Mouse (Mus musculus) induced T-regulatory cell, adult 2 months (primary cell): Measurements from ENCODE around the gene Cox16.

Source experiments
- DNase-seq: peaks from one replicate; pipeline ENCODE4 v3.0.0-alpha.2; 2012; ENCODE audit warnings: low read depth

Gene Cox16

DNA sequence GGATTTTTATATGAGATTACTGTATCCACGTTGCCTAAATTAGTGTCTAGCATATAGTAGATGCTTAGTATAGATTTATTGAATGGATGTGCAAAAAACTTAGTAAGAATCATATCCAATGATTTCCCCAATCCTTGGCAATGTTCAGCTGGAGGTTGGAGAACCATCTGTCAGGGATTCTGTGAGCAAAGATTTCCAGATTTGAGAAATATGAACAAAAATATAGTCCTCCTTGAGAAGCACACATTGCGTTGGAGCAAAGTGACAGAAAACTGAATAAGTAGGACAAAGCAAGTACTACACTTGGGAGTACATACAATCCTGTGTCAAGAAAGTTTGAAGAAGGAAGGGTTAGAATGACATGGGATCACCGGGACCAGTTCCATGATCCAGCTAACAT is 160.8 kb downstream of the Cox16 start:
- no peak for DNase-seq

DNA sequence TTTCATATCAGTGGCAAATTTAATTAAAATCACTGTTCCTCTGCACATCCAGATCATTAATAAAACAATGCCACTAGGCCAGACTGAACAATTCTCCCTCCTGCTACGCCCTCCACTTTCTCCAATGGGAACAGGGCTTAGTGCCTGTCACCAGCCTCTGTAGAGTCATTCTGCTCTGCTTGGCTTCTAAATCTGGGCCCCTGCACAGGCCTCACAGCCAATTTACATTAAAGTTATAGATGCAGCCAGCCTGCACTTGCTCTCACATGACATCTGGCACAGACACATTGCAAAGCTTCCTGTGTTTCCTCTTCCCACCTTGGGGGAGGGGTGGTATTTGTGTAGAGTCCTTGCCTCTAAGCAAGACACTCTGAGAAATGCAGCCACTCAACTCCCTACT is 163.9 kb downstream of the Cox16 start:
- DNase-seq = no peak

DNA sequence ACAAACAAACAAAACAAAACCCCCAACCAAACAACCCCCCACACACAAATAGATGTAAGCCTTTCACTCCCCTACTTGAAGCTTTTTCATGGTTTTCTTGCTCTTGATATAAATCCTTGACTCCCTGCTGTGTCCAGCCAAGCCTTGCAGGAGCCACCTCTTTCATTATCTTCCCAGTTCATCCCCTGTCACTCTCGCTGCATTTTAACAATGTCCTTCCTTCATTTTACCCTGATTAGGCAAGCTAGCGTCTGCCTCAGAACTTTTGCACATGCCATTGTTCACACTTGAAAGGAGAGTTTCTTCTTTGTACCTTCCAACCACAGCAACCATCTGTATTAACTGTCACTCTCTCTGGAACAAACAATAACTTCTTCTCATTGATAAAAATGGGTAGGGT is 167.1 kb downstream of the Cox16 start:
- DNase-seq = no peak

DNA sequence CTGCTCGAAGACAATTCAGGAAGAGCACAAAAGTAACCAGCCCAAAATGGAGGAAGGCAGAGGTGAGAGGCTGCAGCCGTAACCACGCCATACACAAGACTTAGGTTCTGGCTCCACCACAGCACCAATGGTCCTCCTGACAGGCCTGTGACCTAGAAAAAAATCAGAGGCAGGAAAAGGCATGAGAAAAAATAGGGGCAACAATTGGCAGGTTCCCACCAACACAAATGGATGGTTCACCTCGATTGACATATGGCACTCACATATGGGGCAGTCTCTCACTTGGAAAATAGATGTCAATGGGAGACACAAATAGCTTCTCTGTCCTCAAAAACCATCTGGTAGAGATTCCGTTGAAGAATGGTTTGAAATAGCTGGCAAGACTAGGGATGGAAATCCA is 169.0 kb downstream of the Cox16 start:
- no peak for DNase-seq
